Mouse (Mus musculus): Measurements from ENCODE around the gene Tpk1. TPM values are rescaled to one million over a fixed set of nuclear protein-coding genes. Genes with fewer than 3 reads are reported as not detected.
A peak's percentile ranks its signal among the peaks of the same experiment; 100 is the strongest.

Tpk1 gene
- 8.0 and 8.6 TPM in 2 replicates for polyA plus RNA-seq (2014; fragmentation: Nextera tagmentation; extraction: Ambion mirVana)

DNA sequence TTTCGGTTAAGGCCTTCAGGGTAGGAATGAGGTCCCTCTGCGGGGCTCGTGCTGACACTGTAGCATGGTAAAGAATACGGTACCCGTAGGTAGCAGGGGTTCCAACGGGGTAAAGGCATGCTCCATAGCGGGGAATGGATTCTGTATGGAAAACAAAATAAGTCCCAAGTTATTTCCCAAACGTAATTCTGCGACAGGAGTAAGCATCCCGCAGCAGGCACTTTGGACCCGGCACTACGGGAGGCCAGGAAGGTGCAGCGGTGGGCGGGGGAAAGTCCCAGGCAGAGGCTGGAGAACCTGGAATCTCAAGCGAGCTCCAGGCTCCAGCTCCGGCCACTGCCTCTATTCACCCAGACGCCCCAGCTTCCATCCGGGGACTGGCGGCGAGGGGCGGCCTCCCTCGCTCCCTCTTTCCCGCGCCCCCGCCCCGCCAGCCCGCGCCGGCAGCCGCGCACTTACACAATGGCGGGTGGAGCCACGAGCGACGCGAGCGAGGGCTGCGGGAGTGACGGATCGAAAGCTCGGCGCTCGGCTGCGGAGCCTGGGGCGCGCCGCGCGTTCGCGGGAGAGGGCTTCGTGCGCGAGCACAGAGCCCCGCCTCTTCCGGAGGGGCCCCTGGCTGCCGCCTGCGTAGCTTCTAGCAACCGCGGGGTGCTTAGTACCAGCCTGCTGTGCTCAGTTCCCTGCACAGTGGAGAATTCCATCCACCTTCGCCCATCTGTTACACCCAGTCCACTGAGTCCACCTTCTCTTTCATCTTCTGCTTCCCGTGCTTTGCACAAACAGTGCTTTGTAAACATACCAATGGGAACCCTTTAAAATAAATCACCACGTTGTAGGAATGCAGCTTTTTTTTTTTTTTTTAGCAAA lies at the start of gene Tpk1:
Tpk1 (minus strand) TSS at position 602 of the 870 bp plus-strand sequence.
- H3K4me2 ChIP-seq (ENCODE audit: low read depth, low read length) = peak within 1 kb of the TSS; percentile 63
- no peaks in the 10 kb centered on the region for H3K36me3 ChIP-seq (replicated peaks; ENCODE audit: control insufficient read depth, insufficient read depth, low read depth, low read length)
- H3K4me3 ChIP-seq (ENCODE audit: low read depth, low read length) = peak within 1 kb of the TSS; percentile 56
- ATAC-seq (replicated peaks; ENCODE audit: insufficient number of reproducible peaks, low FRiP score, low TSS enrichment, low read depth) = peak; percentile 99
- H3K27me3 ChIP-seq (ENCODE audit: control insufficient read depth, insufficient read depth, low read length) = no peaks in the 10 kb centered on the region
- H3K4me1 ChIP-seq (ENCODE audit: control insufficient read depth, insufficient read depth, low read length) = no peaks in the 10 kb centered on the region
- H3K9ac ChIP-seq (replicated peaks; ENCODE audit: low read length) = peak within 1 kb of the TSS; percentile 82
- no peaks in the 10 kb centered on the region for H3K9me3 ChIP-seq (replicated peaks; ENCODE audit: control insufficient read depth, low read length)
- H3K27ac ChIP-seq (replicated peaks; ENCODE audit: low read depth, low read length) = peak within 1 kb of the TSS; percentile 90
- DNase-seq (ENCODE audit: low spot score) = peak; percentile 97
- under 1% methylated on average over 57 of the region's 63 CpGs for WGBS

DNA sequence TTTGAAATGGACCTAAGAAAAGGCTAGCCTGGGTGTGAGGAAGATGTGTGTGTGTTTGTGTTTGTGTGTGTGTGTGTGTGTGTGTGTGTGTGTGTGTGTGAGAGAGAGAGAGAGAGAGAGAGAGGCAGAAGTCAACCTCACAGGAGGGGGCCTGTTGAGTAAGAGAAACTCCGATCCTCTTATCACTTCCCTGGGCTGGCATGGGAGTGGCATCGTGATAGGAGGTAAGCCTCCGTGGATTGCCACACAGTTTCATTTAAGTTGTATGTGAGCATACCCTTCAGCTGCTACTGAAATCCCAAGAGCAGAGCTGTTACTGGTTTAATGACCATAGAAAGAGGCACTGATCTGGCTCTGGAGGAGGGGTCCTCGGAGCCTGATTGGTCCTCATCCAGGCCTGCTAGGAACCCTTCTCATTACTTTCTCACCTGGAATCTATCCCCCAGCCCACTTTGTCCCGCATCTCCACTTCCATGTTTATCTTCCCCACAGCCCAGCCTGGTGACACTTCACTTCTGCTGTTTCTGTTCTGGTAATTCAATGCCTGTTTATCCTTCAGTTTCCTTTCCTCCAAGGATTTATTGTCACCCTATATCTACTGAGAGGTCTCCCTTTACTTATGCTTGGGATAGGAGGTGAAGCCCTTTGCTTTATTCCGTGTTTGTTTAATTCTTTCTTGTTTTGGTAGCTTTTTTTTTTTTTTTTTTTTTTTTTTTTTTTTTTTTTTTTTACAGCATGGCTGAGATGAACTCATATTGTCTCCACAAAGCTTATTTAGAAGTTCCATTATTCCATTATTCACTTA lies 36.9 kb upstream of the Tpk1 start:
- H3K27ac ChIP-seq (replicated peaks; ENCODE audit: low read depth, low read length) = no peak overlapping the region
- WGBS = 66% methylated on average over 6 of the region's 6 CpGs
- no peaks in the 10 kb centered on the region for H3K27me3 ChIP-seq (ENCODE audit: control insufficient read depth, insufficient read depth, low read length)
- no peak overlapping the region for H3K9ac ChIP-seq (replicated peaks; ENCODE audit: low read length)
- H3K36me3 ChIP-seq (replicated peaks; ENCODE audit: control insufficient read depth, insufficient read depth, low read depth, low read length) = no peaks in the 10 kb centered on the region
- H3K9me3 ChIP-seq (replicated peaks; ENCODE audit: control insufficient read depth, low read length) = no peaks in the 10 kb centered on the region
- H3K4me3 ChIP-seq (ENCODE audit: low read depth, low read length) = no peak overlapping the region
- ATAC-seq (replicated peaks; ENCODE audit: insufficient number of reproducible peaks, low FRiP score, low TSS enrichment, low read depth) = no peak
- H3K4me2 ChIP-seq (ENCODE audit: low read depth, low read length) = no peak overlapping the region
- DNase-seq (ENCODE audit: low spot score) = no peak
- H3K4me1 ChIP-seq (ENCODE audit: control insufficient read depth, insufficient read depth, low read length) = no peaks in the 10 kb centered on the region

DNA sequence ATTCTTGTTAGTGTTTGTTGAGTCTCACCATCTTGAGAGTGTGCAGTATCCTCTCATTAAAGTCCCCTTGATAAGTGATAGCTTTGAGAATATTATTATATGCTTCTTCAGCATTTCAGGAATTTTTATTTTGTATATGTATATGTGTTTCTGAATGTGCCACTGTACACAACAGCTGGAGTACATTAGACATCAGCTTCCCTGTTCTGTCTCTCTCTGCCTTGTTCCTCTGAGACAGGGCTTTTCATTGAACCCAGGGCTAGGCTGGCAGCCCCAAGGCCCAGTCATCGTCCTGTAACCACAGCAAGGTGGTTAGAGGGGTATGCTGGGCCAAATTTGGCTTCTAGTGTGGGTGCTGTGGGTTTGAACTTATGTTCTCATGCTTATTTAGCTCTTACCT lies 25.8 kb upstream of the Tpk1 start:
- no peak overlapping the region for H3K27ac ChIP-seq (replicated peaks; ENCODE audit: low read depth, low read length)
- H3K9me3 ChIP-seq (replicated peaks; ENCODE audit: control insufficient read depth, low read length) = no peaks in the 10 kb centered on the region
- 75% methylated on average over 1 of the region's 1 CpGs for WGBS
- ATAC-seq (replicated peaks; ENCODE audit: insufficient number of reproducible peaks, low FRiP score, low TSS enrichment, low read depth) (no peak), DNase-seq (ENCODE audit: low spot score) (no peak)
- no peaks in the 10 kb centered on the region for H3K36me3 ChIP-seq (replicated peaks; ENCODE audit: control insufficient read depth, insufficient read depth, low read depth, low read length)
- no peak overlapping the region for H3K4me2 ChIP-seq (ENCODE audit: low read depth, low read length)
- H3K4me3 ChIP-seq (ENCODE audit: low read depth, low read length) = no peak overlapping the region
- H3K4me1 ChIP-seq (ENCODE audit: control insufficient read depth, insufficient read depth, low read length) = no peaks in the 10 kb centered on the region
- no peaks in the 10 kb centered on the region for H3K27me3 ChIP-seq (ENCODE audit: control insufficient read depth, insufficient read depth, low read length)
- no peak overlapping the region for H3K9ac ChIP-seq (replicated peaks; ENCODE audit: low read length)

DNA sequence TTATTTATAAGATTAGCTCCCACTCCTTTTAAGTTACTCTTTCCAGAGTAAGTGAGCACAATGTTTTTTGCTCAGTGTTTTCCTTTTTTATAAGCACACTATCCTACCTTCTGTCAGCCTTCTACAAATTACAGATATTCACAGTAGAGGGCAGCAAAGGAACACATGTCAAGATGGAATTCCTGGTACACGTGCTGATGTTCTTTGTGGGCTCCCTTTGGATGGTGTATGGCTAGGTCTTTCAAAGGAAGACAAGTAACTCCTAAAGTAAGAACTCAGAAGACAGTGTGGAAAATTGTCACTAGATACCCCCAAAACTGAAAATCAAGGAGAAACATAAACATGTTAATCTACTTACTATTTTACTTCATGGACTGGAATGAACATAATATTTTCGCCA lies 19.9 kb upstream of the Tpk1 start:
- Histone ChIP-seq H3K27ac (replicated peaks; ENCODE audit: low read depth, low read length) (no peak overlapping the region), H3K9me3 (replicated peaks; ENCODE audit: control insufficient read depth, low read length) (no peaks in the 10 kb centered on the region), H3K27me3 (ENCODE audit: control insufficient read depth, insufficient read depth, low read length) (no peaks in the 10 kb centered on the region), H3K4me3 (ENCODE audit: low read depth, low read length) (no peak overlapping the region), H3K4me1 (ENCODE audit: control insufficient read depth, insufficient read depth, low read length) (no peaks in the 10 kb centered on the region), H3K9ac (replicated peaks; ENCODE audit: low read length) (no peak overlapping the region), H3K4me2 (ENCODE audit: low read depth, low read length) (no peak overlapping the region), H3K36me3 (replicated peaks; ENCODE audit: control insufficient read depth, insufficient read depth, low read depth, low read length) (no peaks in the 10 kb centered on the region)
- DNase-seq (ENCODE audit: low spot score) = peak; percentile 65
- WGBS = 46% methylated on average over 2 of the region's 2 CpGs
- no peak for ATAC-seq (replicated peaks; ENCODE audit: insufficient number of reproducible peaks, low FRiP score, low TSS enrichment, low read depth)

DNA sequence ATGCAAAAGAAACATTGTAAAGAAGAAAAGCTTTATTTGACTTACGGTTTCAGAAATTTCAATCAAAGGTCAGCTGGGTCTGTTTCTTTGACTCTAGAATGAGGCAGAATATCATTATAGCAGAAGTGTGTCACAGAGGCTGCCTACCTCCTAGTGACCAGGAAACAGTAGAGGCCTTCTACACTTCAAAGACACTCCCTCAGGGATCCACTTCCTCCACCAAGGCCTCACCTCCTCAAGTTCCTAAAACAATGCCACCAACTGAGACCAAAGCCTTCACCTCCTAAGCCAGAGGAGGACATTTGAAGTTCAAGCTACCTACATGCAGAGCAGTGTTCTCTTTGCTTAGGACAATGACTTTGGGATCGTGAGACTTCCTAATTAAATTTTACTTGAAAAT lies 16.5 kb upstream of the Tpk1 start:
- H3K27me3 ChIP-seq (ENCODE audit: control insufficient read depth, insufficient read depth, low read length) = no peaks in the 10 kb centered on the region

DNA sequence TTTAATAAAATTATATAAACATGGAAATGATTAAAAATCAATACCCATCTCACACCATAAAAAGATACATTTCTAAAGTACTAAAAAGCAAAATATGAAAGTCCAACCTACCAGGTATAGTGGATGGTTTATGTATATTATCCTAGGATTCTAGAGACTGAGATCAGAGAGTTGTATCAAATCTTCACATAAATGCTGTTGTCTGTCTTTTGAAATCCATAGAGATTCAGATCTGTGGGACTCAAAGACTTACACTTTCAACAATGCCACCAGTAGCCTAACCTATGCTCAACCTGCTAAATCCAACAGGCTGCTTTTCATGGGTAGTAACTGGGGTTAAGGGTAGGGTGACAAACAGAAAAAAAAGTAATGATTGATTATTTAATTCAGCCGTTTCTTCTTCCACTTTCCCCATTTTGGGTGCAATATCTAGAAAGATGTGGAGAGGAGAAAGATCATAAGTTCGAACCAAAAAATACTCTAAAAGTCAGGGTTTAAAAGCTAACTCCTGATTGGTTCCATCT lies 12.7 kb upstream of the Tpk1 start:
- H3K36me3 ChIP-seq (replicated peaks; ENCODE audit: control insufficient read depth, insufficient read depth, low read depth, low read length) = no peaks in the 10 kb centered on the region
- no peaks in the 10 kb centered on the region for H3K4me1 ChIP-seq (ENCODE audit: control insufficient read depth, insufficient read depth, low read length)
- no peak overlapping the region for H3K27ac ChIP-seq (replicated peaks; ENCODE audit: low read depth, low read length)
- H3K9ac ChIP-seq (replicated peaks; ENCODE audit: low read length) = no peak overlapping the region
- no peak overlapping the region for H3K4me2 ChIP-seq (ENCODE audit: low read depth, low read length)
- no peaks in the 10 kb centered on the region for H3K9me3 ChIP-seq (replicated peaks; ENCODE audit: control insufficient read depth, low read length)
- WGBS = 92% methylated on average over 2 of the region's 2 CpGs
- H3K4me3 ChIP-seq (ENCODE audit: low read depth, low read length) = no peak overlapping the region
- ATAC-seq (replicated peaks; ENCODE audit: insufficient number of reproducible peaks, low FRiP score, low TSS enrichment, low read depth) (no peak), DNase-seq (ENCODE audit: low spot score) (no peak)
- H3K27me3 ChIP-seq (ENCODE audit: control insufficient read depth, insufficient read depth, low read length) = no peaks in the 10 kb centered on the region

More for the DNA sequence above, 16.5 kb upstream of the Tpk1 start:
- DNase-seq (ENCODE audit: low spot score) (no peak), ATAC-seq (replicated peaks; ENCODE audit: insufficient number of reproducible peaks, low FRiP score, low TSS enrichment, low read depth) (no peak)
- WGBS = 53% methylated on average over 2 of the region's 2 CpGs
- Histone ChIP-seq H3K4me2 (ENCODE audit: low read depth, low read length) (no peak overlapping the region), H3K27ac (replicated peaks; ENCODE audit: low read depth, low read length) (no peak overlapping the region), H3K36me3 (replicated peaks; ENCODE audit: control insufficient read depth, insufficient read depth, low read depth, low read length) (no peaks in the 10 kb centered on the region), H3K4me3 (ENCODE audit: low read depth, low read length) (no peak overlapping the region), H3K9me3 (replicated peaks; ENCODE audit: control insufficient read depth, low read length) (no peaks in the 10 kb centered on the region), H3K9ac (replicated peaks; ENCODE audit: low read length) (no peak overlapping the region), H3K4me1 (ENCODE audit: control insufficient read depth, insufficient read depth, low read length) (no peaks in the 10 kb centered on the region)

DNA sequence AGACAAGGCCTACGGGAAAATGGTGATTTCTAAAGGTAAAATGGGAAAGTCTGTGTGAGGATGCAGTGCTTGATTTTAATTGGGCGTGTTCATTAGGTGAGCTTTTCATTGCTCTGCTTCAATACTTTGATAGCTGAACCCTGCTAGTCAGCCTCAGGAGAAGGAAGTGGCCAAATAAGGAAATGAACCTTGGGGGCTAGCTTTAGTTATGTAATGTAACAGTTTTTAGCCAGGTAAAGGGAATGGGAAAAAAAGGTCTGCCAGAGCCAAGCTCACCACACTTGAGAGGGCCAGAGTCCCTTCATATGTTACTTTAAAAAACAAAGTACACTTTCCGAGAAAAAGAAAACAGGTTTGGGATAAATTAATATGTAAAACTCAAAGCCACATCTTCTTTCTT lies 11.5 kb upstream of the Tpk1 start:
- DNase-seq (ENCODE audit: low spot score) (no peak), ATAC-seq (replicated peaks; ENCODE audit: insufficient number of reproducible peaks, low FRiP score, low TSS enrichment, low read depth) (no peak)
- no peak overlapping the region for H3K4me2 ChIP-seq (ENCODE audit: low read depth, low read length)
- no peaks in the 10 kb centered on the region for H3K9me3 ChIP-seq (replicated peaks; ENCODE audit: control insufficient read depth, low read length)
- H3K27me3 ChIP-seq (ENCODE audit: control insufficient read depth, insufficient read depth, low read length) = no peaks in the 10 kb centered on the region
- H3K9ac ChIP-seq (replicated peaks; ENCODE audit: low read length) = no peak overlapping the region
- WGBS = 85% methylated on average over 3 of the region's 3 CpGs
- no peaks in the 10 kb centered on the region for H3K36me3 ChIP-seq (replicated peaks; ENCODE audit: control insufficient read depth, insufficient read depth, low read depth, low read length)
- H3K4me3 ChIP-seq (ENCODE audit: low read depth, low read length) = no peak overlapping the region
- no peaks in the 10 kb centered on the region for H3K4me1 ChIP-seq (ENCODE audit: control insufficient read depth, insufficient read depth, low read length)
- no peak overlapping the region for H3K27ac ChIP-seq (replicated peaks; ENCODE audit: low read depth, low read length)

DNA sequence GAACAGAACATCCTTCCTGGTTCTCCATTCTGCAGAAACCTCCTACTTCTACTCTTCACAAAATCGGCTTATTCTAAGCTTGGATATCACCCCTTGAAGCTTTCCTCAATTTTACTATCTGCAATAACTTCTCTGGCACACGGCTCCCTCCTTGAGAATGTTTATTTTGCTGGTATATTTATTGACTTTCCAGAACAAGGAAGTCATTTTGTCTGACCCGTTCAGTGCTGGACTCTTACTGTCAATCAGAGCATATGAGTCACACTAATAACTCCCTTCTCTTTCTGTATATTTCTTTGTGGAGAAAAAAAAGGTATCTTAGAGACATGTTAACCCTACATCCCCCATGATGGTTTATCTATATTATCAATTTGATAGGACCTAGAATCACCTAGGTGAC lies 10.1 kb upstream of the Tpk1 start:
- Histone ChIP-seq H3K4me3 (ENCODE audit: low read depth, low read length) (no peak overlapping the region), H3K4me1 (ENCODE audit: control insufficient read depth, insufficient read depth, low read length) (no peaks in the 10 kb centered on the region), H3K9ac (replicated peaks; ENCODE audit: low read length) (no peak overlapping the region), H3K36me3 (replicated peaks; ENCODE audit: control insufficient read depth, insufficient read depth, low read depth, low read length) (no peaks in the 10 kb centered on the region), H3K9me3 (replicated peaks; ENCODE audit: control insufficient read depth, low read length) (no peaks in the 10 kb centered on the region), H3K27me3 (ENCODE audit: control insufficient read depth, insufficient read depth, low read length) (no peaks in the 10 kb centered on the region), H3K4me2 (ENCODE audit: low read depth, low read length) (no peak overlapping the region), H3K27ac (replicated peaks; ENCODE audit: low read depth, low read length) (no peak overlapping the region)
- ATAC-seq (replicated peaks; ENCODE audit: insufficient number of reproducible peaks, low FRiP score, low TSS enrichment, low read depth) = no peak
- no peak for DNase-seq (ENCODE audit: low spot score)
- WGBS = 57% methylated on average over 3 of the region's 3 CpGs

Data from embryonic facial prominence, embryonic 11.5 days (tissue).